Mouse (Mus musculus) megakaryocyte, embryonic 14.5 days (primary cell): ENCODE data around the gene Slc34a3. TPM values are rescaled to one million over a fixed set of nuclear protein-coding genes. Genes with fewer than 3 reads are reported as not detected.

Source experiments
- H3K27me3 ChIP-seq: replicated peaks from 2 replicates; pipeline ENCODE3; 2012; ENCODE audit warnings: inconsistent platforms
- H3K36me3 ChIP-seq: replicated peaks from 2 replicates; pipeline ENCODE3; 2012; ENCODE audit warnings: low read length, inconsistent platforms, mixed read lengths
- H3K4me1 ChIP-seq: 2 replicates; pipeline ENCODE4 v1.6.1; 2012; ENCODE audit warnings: inconsistent platforms
- H3K4me3 ChIP-seq: replicated peaks from 2 replicates; pipeline ENCODE3; 2012; ENCODE audit warnings: moderate library complexity, mild to moderate bottlenecking, inconsistent platforms
- H3K9me3 ChIP-seq: 2 replicates; pipeline ENCODE4 v1.6.1; 2012; ENCODE audit warnings: inconsistent platforms
- FLI1 ChIP-seq: IDR thresholded peaks from 2 replicates; pipeline ENCODE4 v1.6.1; 2012; ENCODE audit warnings: low read length, inconsistent platforms, mixed read lengths
- GATA1 ChIP-seq: IDR thresholded peaks from 3 replicates; pipeline ENCODE4 v1.6.1; 2012; ENCODE audit warnings: mixed read lengths, low read length, inconsistent platforms, borderline replicate concordance
- polyA plus RNA-seq: library from polyadenylated mRNA; stranded (reverse); fragments of >175 nt; gene quantifications from 2 replicates; pipeline ENCODE4 v1.2.3, GENCODE M21; 2012; ENCODE audit warnings: low replicate concordance; ENCODE audit not compliant: insufficient read depth

Gene Slc34a3
- polyA plus RNA-seq, 1 experiment: not detected

GRCm38 (mm10) chr2:25226864-25227263 is 7.3 kb downstream of the Slc34a3 start:
- H3K36me3 ChIP-seq: peaks cover 15% of the 10 kb centered on the region
- peak overlapping the region; percentile 76 for H3K4me3 ChIP-seq
- H3K9me3 ChIP-seq: no peaks in the 10 kb centered on the region
- H3K4me1 ChIP-seq: peaks cover 72% of the 10 kb centered on the region
- no peak for TF ChIP-seq GATA1
- no peak for TF ChIP-seq FLI1
- peaks cover 15% of the 10 kb centered on the region for H3K27me3 ChIP-seq

- Histone ChIP-seq H3K9me3 (no peaks in the 10 kb centered on the region), H3K27me3 (peaks cover 6% of the 10 kb centered on the region), H3K4me1 (peaks cover 73% of the 10 kb centered on the region), H3K4me3 (peak overlapping the region; percentile 99), H3K36me3 (peaks cover 24% of the 10 kb centered on the region)
- TF ChIP-seq FLI1 (no peak), GATA1 (no peak)
Measured at GRCm38 (mm10) chr2:25225811-25226379, 8.3 kb downstream of the Slc34a3 start.

GRCm38 (mm10) chr2:25224766-25225752 is 9.1 kb downstream of the Slc34a3 start:
- H3K4me1 ChIP-seq: peaks cover 80% of the 10 kb centered on the region

GRCm38 (mm10) chr2:25224492-25224765 is 9.7 kb downstream of the Slc34a3 start, which contains the start of gene Tubb4b:
TSS of gene Tubb4b (minus strand) at chr2:25224702.
- Histone ChIP-seq H3K27me3 (no peaks in the 10 kb centered on the region), H3K4me1 (peaks cover 81% of the 10 kb centered on the region), H3K9me3 (no peaks in the 10 kb centered on the region), H3K36me3 (peaks cover 24% of the 10 kb centered on the region), H3K4me3 (peak within 1 kb of the TSS; percentile 99)
- no peak for TF ChIP-seq FLI1
- no peak for TF ChIP-seq GATA1

More at GRCm38 (mm10) chr2:25224766-25225752, 9.1 kb downstream of the Slc34a3 start:
- Histone ChIP-seq H3K36me3 (peaks cover 24% of the 10 kb centered on the region), H3K27me3 (no peaks in the 10 kb centered on the region), H3K9me3 (no peaks in the 10 kb centered on the region), H3K4me3 (peak overlapping the region; percentile 99)
- TF ChIP-seq FLI1: no peak
- no peak for TF ChIP-seq GATA1

GRCm38 (mm10) chr2:25223681-25224491 is 10.3 kb downstream of the Slc34a3 start:
- Histone ChIP-seq H3K27me3 (no peaks in the 10 kb centered on the region), H3K4me1 (peaks cover 75% of the 10 kb centered on the region), H3K9me3 (0 out of 2 replicates have a peak, but pooled peaks cover under 1% of the 10 kb centered on the region), H3K36me3 (peaks cover 24% of the 10 kb centered on the region), H3K4me3 (peak overlapping the region; percentile 99)
- TF ChIP-seq FLI1: no peak; the same call in 1 of the 2 replicates
- TF ChIP-seq GATA1: 0 out of 3 replicates have a peak, but pooled peaks have one; percentile 10

GRCm38 (mm10) chr2:25221331-25221772 is 12.8 kb downstream of the Slc34a3 start:
- Histone ChIP-seq H3K4me3 (peak overlapping the region; percentile 47), H3K4me1 (peaks cover 58% of the 10 kb centered on the region), H3K36me3 (peaks cover 24% of the 10 kb centered on the region), H3K9me3 (0 out of 2 replicates have a peak, but pooled peaks cover 4% of the 10 kb centered on the region), H3K27me3 (peaks cover 5% of the 10 kb centered on the region)
- TF ChIP-seq GATA1 (no peak), FLI1 (no peak)

- Histone ChIP-seq H3K4me3 (no peak within 1 kb of the TSS), H3K9me3 (0 out of 2 replicates have a peak, but pooled peaks cover 4% of the 10 kb centered on the region), H3K27me3 (peaks cover 6% of the 10 kb centered on the region), H3K4me1 (peaks cover 66% of the 10 kb centered on the region), H3K36me3 (peaks cover 18% of the 10 kb centered on the region)
- TF ChIP-seq GATA1: no peak
- TF ChIP-seq FLI1: no peak
Measured at GRCm38 (mm10) chr2:25218445-25218844, 15.7 kb downstream of the Slc34a3 start, which contains the start of gene Fam166a. TSS of gene Fam166a (plus strand) at chr2:25218745.

GRCm38 (mm10) chr2:25217666-25218065 is 16.5 kb downstream of the Slc34a3 start:
- Histone ChIP-seq H3K36me3 (peaks cover 15% of the 10 kb centered on the region), H3K9me3 (0 out of 2 replicates have a peak, but pooled peaks cover 4% of the 10 kb centered on the region), H3K4me1 (peaks cover 62% of the 10 kb centered on the region), H3K4me3 (no peak overlapping the region), H3K27me3 (peaks cover 7% of the 10 kb centered on the region)
- TF ChIP-seq FLI1 (no peak), GATA1 (no peak)

- H3K36me3 ChIP-seq: peaks cover 12% of the 10 kb centered on the region
- no peak for TF ChIP-seq GATA1
- TF ChIP-seq FLI1: no peak
- peaks cover 7% of the 10 kb centered on the region for H3K27me3 ChIP-seq
- H3K4me3 ChIP-seq: peak within 1 kb of the TSS; percentile 29
- H3K9me3 ChIP-seq: 0 out of 2 replicates have a peak, but pooled peaks cover 4% of the 10 kb centered on the region
- H3K4me1 ChIP-seq: peaks cover 60% of the 10 kb centered on the region
Measured at GRCm38 (mm10) chr2:25214444-25214843, 19.7 kb downstream of the Slc34a3 start, which contains the start of gene Stpg3. TSS of gene Stpg3 (minus strand) at chr2:25214637.
